Mouse (Mus musculus): ENCODE data around the gene Zfp622. TPM values are rescaled to one million over a fixed set of nuclear protein-coding genes. Genes with fewer than 3 reads are reported as not detected.

Gene Zfp622
- polyA plus RNA-seq, 1 experiment: 6.5 TPM

DNA sequence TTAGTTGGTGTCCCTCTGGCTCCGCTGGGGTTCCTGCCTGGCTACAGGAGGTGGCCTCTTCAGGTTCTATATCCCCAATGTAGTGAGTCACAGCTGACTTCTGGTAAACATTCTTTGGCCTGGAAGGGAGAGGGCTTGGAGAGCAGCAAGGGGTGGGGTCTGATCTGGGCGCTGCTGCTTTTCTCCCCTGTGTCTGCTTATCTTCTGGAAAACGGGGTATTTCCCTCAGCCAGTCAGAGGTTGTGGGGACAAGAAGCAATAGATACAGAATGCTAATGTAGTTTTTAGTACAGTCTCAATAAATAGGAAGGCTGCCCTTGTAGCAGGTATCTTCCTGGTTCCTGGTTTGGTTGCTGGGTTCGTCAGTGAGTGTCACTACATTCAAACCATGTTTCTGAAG lies 33.1 kb upstream of the Zfp622 start:
- no peak overlapping the region for H3K27ac ChIP-seq (ENCODE audit: control insufficient read depth, insufficient read depth, low read depth, low read length)
- H3K4me1 ChIP-seq (ENCODE audit: control insufficient read depth, insufficient read depth, low read length): no peaks in the 10 kb centered on the region
- H3K36me3 ChIP-seq (ENCODE audit: control insufficient read depth, insufficient read depth, low read length): no peaks in the 10 kb centered on the region
- no peaks in the 10 kb centered on the region for H3K27me3 ChIP-seq (ENCODE audit: control insufficient read depth, insufficient read depth, low read length)
- TF ChIP-seq POLR2A (IDR thresholded peaks at IDR 0.05; ENCODE audit: control insufficient read depth, low read depth, low read length): no peak
- no peak for TF ChIP-seq CTCF (IDR thresholded peaks at IDR 0.05; ENCODE audit: control insufficient read depth, insufficient read depth, insufficient replicate concordance, low read depth, low read length)
- H3K4me3 ChIP-seq (ENCODE audit: control insufficient read depth, low read depth, low read length): no peak overlapping the region

DNA sequence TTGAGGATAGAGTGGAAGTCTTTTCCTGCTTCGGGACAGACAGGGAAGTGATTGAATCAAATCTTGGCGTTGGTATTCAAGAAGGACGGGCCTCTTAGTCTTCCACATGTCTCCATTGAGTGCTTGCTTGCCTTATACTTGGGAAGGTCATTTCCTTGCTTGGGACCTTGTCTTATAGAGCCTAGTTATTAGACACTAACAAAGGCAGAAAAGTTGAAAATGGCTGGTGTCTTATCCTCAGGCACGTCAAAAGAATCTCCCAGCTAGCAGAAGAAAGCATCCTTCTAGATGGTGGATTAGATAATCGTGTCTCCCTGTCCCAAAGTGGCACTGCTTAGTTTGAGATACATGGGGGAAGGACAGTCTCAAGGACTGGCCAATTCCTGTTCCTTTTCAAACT lies 28.2 kb upstream of the Zfp622 start:
- no peaks in the 10 kb centered on the region for H3K4me1 ChIP-seq (ENCODE audit: control insufficient read depth, insufficient read depth, low read length)
- TF ChIP-seq POLR2A (IDR thresholded peaks at IDR 0.05; ENCODE audit: control insufficient read depth, low read depth, low read length): no peak
- TF ChIP-seq CTCF (IDR thresholded peaks at IDR 0.05; ENCODE audit: control insufficient read depth, insufficient read depth, insufficient replicate concordance, low read depth, low read length): no peak
- H3K27ac ChIP-seq (ENCODE audit: control insufficient read depth, insufficient read depth, low read depth, low read length): no peak overlapping the region
- H3K4me3 ChIP-seq (ENCODE audit: control insufficient read depth, low read depth, low read length): no peak overlapping the region
- no peaks in the 10 kb centered on the region for H3K36me3 ChIP-seq (ENCODE audit: control insufficient read depth, insufficient read depth, low read length)
- no peaks in the 10 kb centered on the region for H3K27me3 ChIP-seq (ENCODE audit: control insufficient read depth, insufficient read depth, low read length)

DNA sequence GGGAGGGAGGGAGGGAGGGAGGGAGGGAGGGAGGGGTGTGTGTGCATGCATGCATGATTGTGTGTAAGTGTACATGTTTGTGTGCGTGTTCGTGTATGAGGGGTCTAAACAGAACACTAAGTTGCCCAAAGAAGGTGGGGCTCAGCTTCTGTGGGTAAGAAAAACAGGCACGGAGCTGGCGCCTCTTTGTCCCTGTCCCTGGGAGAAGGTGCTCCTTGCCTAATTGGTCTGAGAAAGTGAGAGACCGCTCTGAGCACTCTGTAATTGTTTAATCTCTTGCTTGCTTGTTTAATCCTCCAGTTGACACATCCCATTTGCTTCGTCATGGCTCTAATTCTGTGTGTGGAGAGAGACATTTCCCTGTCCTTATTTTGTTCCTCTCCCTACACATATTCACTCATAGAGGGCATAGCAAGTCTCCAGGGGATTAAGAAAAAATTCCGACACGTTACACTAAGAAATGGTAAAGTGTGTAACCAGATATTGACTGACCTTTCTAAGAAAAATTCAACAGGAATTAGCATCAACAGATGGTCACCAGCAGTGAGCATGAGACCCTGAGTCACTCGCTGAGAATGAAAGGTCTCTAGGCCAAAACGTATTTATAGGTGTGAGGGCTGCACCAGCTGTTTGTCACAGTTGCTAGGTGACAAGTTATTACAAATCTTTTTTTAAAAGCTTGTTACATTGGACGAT lies 27.6 kb upstream of the Zfp622 start:
- Histone ChIP-seq H3K27ac (ENCODE audit: control insufficient read depth, insufficient read depth, low read depth, low read length) (no peak overlapping the region), H3K4me3 (ENCODE audit: control insufficient read depth, low read depth, low read length) (no peak overlapping the region), H3K36me3 (ENCODE audit: control insufficient read depth, insufficient read depth, low read length) (no peaks in the 10 kb centered on the region), H3K27me3 (ENCODE audit: control insufficient read depth, insufficient read depth, low read length) (no peaks in the 10 kb centered on the region), H3K4me1 (ENCODE audit: control insufficient read depth, insufficient read depth, low read length) (no peaks in the 10 kb centered on the region)
- no peak for TF ChIP-seq CTCF (IDR thresholded peaks at IDR 0.05; ENCODE audit: control insufficient read depth, insufficient read depth, insufficient replicate concordance, low read depth, low read length)
- TF ChIP-seq POLR2A (IDR thresholded peaks at IDR 0.05; ENCODE audit: control insufficient read depth, low read depth, low read length): no peak

DNA sequence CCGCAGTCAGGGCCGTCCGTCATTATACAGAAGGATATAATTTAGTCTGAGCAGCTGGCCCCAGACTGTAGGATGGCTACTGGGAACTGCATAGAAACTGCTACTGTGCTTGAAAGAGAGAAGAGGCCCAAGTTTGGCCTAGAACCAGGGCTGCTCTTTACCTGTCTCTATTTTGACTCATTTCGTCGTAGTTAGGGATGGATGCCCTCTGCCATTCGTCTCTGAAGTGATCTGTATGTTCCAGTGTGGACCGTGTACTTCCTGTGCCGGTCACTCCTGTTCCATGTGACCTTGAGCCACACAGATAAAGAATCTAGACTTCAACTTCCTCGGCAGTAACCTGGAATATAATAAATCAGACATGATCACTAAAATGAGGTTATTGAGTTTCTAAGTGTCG lies 26.5 kb upstream of the Zfp622 start:
- Histone ChIP-seq H3K27me3 (ENCODE audit: control insufficient read depth, insufficient read depth, low read length) (no peaks in the 10 kb centered on the region), H3K4me3 (ENCODE audit: control insufficient read depth, low read depth, low read length) (no peak overlapping the region)
- TF ChIP-seq CTCF (IDR thresholded peaks at IDR 0.05; ENCODE audit: control insufficient read depth, insufficient read depth, insufficient replicate concordance, low read depth, low read length) (no peak), POLR2A (IDR thresholded peaks at IDR 0.05; ENCODE audit: control insufficient read depth, low read depth, low read length) (no peak)

DNA sequence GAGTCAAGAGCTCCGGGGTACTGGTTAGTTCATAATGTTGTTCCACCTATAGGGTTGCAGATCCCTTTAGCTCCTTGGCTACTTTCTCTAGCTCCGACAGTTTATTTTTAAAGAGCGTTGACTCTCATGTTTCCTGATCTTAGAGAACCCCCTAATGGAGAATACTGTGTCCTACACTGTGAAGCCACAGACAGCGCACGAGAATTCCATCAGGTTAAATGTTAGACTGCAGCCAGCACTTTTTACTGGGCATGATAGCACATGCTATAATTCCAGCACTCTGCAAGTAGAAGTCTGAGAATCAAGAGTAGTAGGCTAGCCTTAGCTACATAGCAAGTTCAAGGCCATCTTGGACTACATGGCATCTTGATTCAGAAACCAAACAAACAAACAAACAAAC lies 24.8 kb upstream of the Zfp622 start:
- Histone ChIP-seq H3K36me3 (ENCODE audit: control insufficient read depth, insufficient read depth, low read length) (no peaks in the 10 kb centered on the region), H3K4me3 (ENCODE audit: control insufficient read depth, low read depth, low read length) (no peak overlapping the region), H3K27me3 (ENCODE audit: control insufficient read depth, insufficient read depth, low read length) (no peaks in the 10 kb centered on the region), H3K4me1 (ENCODE audit: control insufficient read depth, insufficient read depth, low read length) (no peaks in the 10 kb centered on the region), H3K27ac (ENCODE audit: control insufficient read depth, insufficient read depth, low read depth, low read length) (no peak overlapping the region)
- no peak for TF ChIP-seq CTCF (IDR thresholded peaks at IDR 0.05; ENCODE audit: control insufficient read depth, insufficient read depth, insufficient replicate concordance, low read depth, low read length)
- no peak for TF ChIP-seq POLR2A (IDR thresholded peaks at IDR 0.05; ENCODE audit: control insufficient read depth, low read depth, low read length)

More for the DNA sequence above, 26.5 kb upstream of the Zfp622 start:
- Histone ChIP-seq H3K4me1 (ENCODE audit: control insufficient read depth, insufficient read depth, low read length) (no peaks in the 10 kb centered on the region), H3K27ac (ENCODE audit: control insufficient read depth, insufficient read depth, low read depth, low read length) (no peak overlapping the region; the same call in 1 of the 2 replicates), H3K36me3 (ENCODE audit: control insufficient read depth, insufficient read depth, low read length) (no peaks in the 10 kb centered on the region)

DNA sequence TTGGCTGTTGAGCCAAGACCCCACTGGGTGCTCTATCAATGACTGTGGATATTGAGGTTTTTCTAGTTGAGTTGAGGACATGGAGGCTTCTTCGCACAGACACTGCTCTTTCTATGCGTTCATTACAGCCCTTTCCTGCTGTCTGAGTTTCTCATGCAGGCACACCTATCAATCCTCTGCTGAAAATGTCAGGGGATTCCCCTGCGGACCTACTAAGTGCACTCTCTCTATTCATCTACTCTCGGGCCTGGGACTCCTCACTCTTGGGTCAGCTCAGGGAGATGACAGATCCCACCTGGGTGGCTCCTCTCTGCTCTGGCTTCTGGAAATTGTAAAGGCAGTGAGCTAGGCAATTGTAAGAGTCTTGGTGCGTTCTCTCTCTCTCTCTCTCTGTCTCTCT lies 23.9 kb upstream of the Zfp622 start:
- H3K27me3 ChIP-seq (ENCODE audit: control insufficient read depth, insufficient read depth, low read length): no peaks in the 10 kb centered on the region
- H3K4me1 ChIP-seq (ENCODE audit: control insufficient read depth, insufficient read depth, low read length): no peaks in the 10 kb centered on the region
- H3K4me3 ChIP-seq (ENCODE audit: control insufficient read depth, low read depth, low read length): no peak overlapping the region
- TF ChIP-seq POLR2A (IDR thresholded peaks at IDR 0.05; ENCODE audit: control insufficient read depth, low read depth, low read length) (no peak), CTCF (IDR thresholded peaks at IDR 0.05; ENCODE audit: control insufficient read depth, insufficient read depth, insufficient replicate concordance, low read depth, low read length) (no peak)
- no peaks in the 10 kb centered on the region for H3K36me3 ChIP-seq (ENCODE audit: control insufficient read depth, insufficient read depth, low read length)
- no peak overlapping the region for H3K27ac ChIP-seq (ENCODE audit: control insufficient read depth, insufficient read depth, low read depth, low read length)

DNA sequence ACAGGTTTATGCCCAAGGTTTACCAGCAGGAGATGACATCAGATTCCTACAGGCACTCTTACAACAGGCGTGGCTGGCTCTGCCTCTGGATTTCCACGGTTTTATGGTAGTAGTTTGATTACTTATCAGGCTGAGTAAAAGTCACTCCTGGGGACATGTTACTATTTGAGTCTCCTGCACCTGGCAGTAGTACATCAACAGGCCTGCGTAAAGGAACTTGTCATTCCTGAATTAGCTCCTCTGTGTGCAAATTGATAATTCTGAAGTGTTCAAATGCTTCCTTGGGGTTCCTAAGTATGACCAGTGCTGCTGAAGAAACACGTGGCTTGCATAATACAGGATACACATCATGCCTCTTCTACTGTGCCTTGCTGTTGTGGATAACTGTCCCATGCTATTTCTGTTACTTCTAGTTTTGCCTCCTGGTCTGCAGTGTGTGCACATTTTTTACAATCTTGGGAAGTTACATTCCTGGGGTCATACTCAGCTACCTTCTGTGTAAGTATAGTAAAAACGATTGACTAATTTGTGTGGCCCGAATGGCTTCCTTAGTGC lies 17.9 kb upstream of the Zfp622 start:
- Histone ChIP-seq H3K27me3 (ENCODE audit: control insufficient read depth, insufficient read depth, low read length) (no peaks in the 10 kb centered on the region), H3K4me3 (ENCODE audit: control insufficient read depth, low read depth, low read length) (no peak overlapping the region), H3K27ac (ENCODE audit: control insufficient read depth, insufficient read depth, low read depth, low read length) (no peak overlapping the region), H3K36me3 (ENCODE audit: control insufficient read depth, insufficient read depth, low read length) (no peaks in the 10 kb centered on the region), H3K4me1 (ENCODE audit: control insufficient read depth, insufficient read depth, low read length) (no peaks in the 10 kb centered on the region)
- TF ChIP-seq POLR2A (IDR thresholded peaks at IDR 0.05; ENCODE audit: control insufficient read depth, low read depth, low read length) (no peak), CTCF (IDR thresholded peaks at IDR 0.05; ENCODE audit: control insufficient read depth, insufficient read depth, insufficient replicate concordance, low read depth, low read length) (no peak)

All from testis, adult 2 months (tissue).